Mouse (Mus musculus) forebrain, embryonic 13.5 days (tissue): ENCODE data around the gene Ikzf4. TPM values are rescaled to one million over a fixed set of nuclear protein-coding genes. Genes with fewer than 3 reads are reported as not detected.
"Not testable (repeated sequence)": the region's sequence is repeated elsewhere in the genome, so short reads cannot be mapped to it uniquely, and the experiment has no call there.

ENCODE experiments used
- ATAC-seq: fragments of 200-750 bp; cut with Nextera tagmentation; 2 replicates; pipeline ENCODE4 v1.8.0; 2017
- H3K27ac ChIP-seq: fragments of 300-500 bp; sonication (generic); 2 replicates; pipeline ENCODE4 v1.5.1; 2015; ENCODE audit warnings: inconsistent platforms, mild to moderate bottlenecking, moderate library complexity
- H3K27me3 ChIP-seq: fragments of 300-500 bp; sonication (generic); 2 replicates; pipeline ENCODE4 v1.6.1; 2015; ENCODE audit warnings: mild to moderate bottlenecking, inconsistent platforms
- H3K36me3 ChIP-seq: fragments of 300-500 bp; sonication (generic); 2 replicates; pipeline ENCODE4 v1.6.1; 2015; ENCODE audit warnings: mild to moderate bottlenecking, inconsistent platforms; ENCODE audit not compliant: poor library complexity, severe bottlenecking
- H3K4me1 ChIP-seq: fragments of 300-500 bp; sonication (generic); 2 replicates; pipeline ENCODE4 v1.6.1; 2015; ENCODE audit warnings: inconsistent platforms
- H3K4me2 ChIP-seq: fragments of 300-500 bp; sonication (generic); 2 replicates; pipeline ENCODE4 v1.6.1; 2015; ENCODE audit warnings: inconsistent platforms, mild to moderate bottlenecking, moderate library complexity
- H3K4me3 ChIP-seq: fragments of 300-500 bp; sonication (generic); 2 replicates; pipeline ENCODE4 v1.5.1; 2015; ENCODE audit warnings: mild to moderate bottlenecking, inconsistent platforms
- H3K9ac ChIP-seq: fragments of 300-500 bp; sonication (generic); 2 replicates; pipeline ENCODE4 v1.6.1; 2015; ENCODE audit warnings: mild to moderate bottlenecking, inconsistent platforms
- H3K9me3 ChIP-seq: fragments of 300-500 bp; sonication (generic); replicated peaks from 2 replicates; pipeline ENCODE4 v1.6.1; 2016; ENCODE audit warnings: inconsistent platforms
- WGBS: fragments of 180-500 bp; shearing (Covaris S2); methylation state at CpG from one replicate; pipeline ENCODE4 v1.1.7; 2015; 5-methylcytosine and 5-hydroxymethylcytosine counted together
- polyA plus RNA-seq: library from polyadenylated mRNA; unstranded; fragments of >200 nt; fragmentation: Nextera tagmentation; extraction: Ambion mirVana; gene quantifications from 2 replicates; pipeline ENCODE4 v1.2.1, GENCODE M21; 2015

Ikzf4 gene
- polyA plus RNA-seq, 1 experiment from 2014 or later = 7.3 TPM

DNA sequence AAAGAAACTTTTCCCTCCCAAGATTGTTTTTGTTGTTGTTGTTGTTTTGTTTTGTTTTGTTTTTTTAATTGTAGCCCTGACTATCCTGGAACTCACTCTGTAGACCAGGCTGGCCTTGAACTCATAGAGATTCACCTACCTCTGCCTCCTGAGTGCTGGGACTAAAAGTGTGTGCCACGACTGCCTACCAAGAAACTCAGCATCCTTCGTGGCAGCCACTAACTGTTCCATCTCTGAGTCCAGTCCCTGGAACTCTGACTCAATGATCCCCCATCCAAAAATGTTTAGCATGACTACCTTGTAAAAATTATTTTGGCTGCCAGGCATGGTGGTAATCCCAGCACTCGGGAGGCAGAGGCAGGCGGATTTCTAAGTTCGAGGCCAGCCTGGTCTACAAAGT lies 26.6 kb downstream of the Ikzf4 start:
- not testable (repeated sequence) for H3K27me3 ChIP-seq, H3K27ac ChIP-seq, ATAC-seq, H3K9ac ChIP-seq, H3K9me3 ChIP-seq, H3K4me3 ChIP-seq, H3K4me1 ChIP-seq, H3K4me2 ChIP-seq
- 92% methylated on average over 5 of the region's 5 CpGs for WGBS
- H3K36me3 ChIP-seq = peaks cover 21% of the 10 kb centered on the region

DNA sequence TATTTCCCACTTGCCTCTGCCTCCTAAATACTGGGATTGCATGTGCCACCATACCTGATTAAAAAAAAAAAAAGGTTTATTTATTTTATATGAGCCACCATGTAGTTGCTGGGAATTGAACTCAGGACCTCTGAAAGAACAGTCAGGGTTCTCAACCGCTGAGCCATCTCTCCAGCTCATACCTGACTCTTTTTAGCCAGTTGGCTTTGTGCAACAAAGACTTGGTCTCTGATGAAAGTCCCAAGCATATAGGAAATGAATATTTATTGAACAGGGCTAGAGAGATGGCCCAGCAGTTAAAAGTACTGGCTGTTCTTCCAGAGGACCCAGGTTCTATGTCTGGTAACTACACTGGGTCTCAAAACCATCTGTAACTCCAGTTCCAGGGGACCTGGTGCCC lies 27.2 kb downstream of the Ikzf4 start:
- no peak overlapping the region for H3K4me2 ChIP-seq
- H3K9me3 ChIP-seq = no peaks in the 10 kb centered on the region
- WGBS = 82% methylated on average over 1 of the region's 1 CpGs
- H3K4me1 ChIP-seq = no peaks in the 10 kb centered on the region
- no peak overlapping the region for H3K4me3 ChIP-seq
- peaks cover 15% of the 10 kb centered on the region for H3K36me3 ChIP-seq
- ATAC-seq = no peak
- H3K27ac ChIP-seq = no peak overlapping the region
- no peaks in the 10 kb centered on the region for H3K27me3 ChIP-seq
- H3K9ac ChIP-seq = no peak overlapping the region

DNA sequence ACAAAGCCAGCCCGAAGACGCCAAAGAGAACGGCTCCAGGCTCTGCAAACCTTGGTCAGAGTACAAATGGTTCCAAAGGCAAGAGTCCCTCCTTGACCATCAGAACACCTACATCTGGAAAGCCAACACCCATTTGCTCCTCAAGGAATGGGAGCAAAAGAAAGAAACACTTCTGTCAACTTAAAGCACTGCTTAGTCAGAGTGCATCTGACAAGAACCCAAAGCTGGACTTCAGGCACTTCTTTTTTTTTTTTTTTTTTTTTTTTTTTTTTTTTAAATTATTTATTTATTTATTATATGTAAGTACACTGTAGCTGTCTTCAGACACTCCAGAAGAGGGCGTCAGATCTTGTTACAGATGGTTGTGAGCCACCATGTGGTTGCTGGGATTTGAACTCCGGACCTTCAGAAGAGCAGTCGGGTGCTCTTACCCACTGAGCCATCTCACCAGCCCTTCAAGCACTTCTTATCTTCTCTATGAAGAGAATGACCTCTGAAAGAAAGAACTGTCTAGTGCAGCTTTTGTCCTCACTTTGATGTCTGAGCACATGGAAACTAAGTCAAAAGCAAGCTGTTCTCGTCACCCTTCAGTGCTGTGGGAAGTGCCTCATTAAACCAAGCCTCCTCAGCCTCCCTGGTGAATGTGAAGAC lies 29.9 kb downstream of the Ikzf4 start:
- H3K9ac ChIP-seq, H3K27ac ChIP-seq, H3K27me3 ChIP-seq, H3K9me3 ChIP-seq, H3K36me3 ChIP-seq, ATAC-seq, H3K4me2 ChIP-seq, H3K4me1 ChIP-seq, H3K4me3 ChIP-seq: not testable (repeated sequence)
- whole genome bisulfite sequencing = 84% methylated on average over 6 of the region's 7 CpGs

DNA sequence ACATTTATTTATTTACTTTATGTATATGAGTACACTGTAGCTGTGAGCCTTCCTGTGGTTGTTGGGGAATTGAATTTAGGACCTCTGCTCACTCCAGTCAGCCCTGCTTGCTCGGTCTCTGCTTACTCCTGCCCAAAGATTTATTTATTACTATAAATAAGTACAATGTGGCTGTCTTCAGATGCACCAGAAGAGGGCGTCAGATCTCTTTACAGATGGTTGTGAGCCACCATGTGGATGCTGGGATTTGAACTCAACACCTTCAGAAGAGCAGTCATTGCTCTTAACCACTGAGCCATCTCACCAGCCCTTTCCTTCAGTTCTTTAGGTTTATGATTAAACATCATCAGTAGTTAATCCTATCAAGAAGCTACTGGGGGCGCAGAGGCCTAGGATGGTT lies 30.9 kb downstream of the Ikzf4 start:
- H3K27ac ChIP-seq = no peak overlapping the region
- H3K4me3 ChIP-seq = no peak overlapping the region
- H3K4me1 ChIP-seq = no peaks in the 10 kb centered on the region
- no peaks in the 10 kb centered on the region for H3K36me3 ChIP-seq
- H3K27me3 ChIP-seq = no peaks in the 10 kb centered on the region
- no peak overlapping the region for H3K9ac ChIP-seq
- 60% methylated on average over 3 of the region's 3 CpGs for WGBS
- ATAC-seq = no peak
- H3K9me3 ChIP-seq = no peaks in the 10 kb centered on the region
- no peak overlapping the region for H3K4me2 ChIP-seq

DNA sequence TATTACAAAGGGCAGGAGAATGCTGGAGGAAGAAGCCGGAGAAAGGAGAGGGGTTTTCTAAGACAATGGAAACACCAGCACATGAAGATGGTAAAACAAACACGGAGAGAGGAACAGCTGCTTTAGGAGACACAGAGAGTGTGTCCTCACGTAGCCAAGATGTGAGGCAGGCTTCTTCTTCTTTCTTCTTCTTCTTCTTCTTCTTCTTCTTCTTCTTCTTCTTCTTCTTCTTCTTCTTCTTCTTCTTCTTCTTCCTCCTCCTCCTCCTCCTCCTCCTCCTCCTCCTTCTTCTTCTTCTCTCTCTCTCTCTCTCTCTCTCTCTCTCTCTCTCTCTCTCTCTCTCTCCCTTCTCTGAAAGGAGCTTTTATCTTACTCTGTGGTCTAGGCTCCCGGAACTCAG lies 32.0 kb downstream of the Ikzf4 start:
- not testable (repeated sequence) for H3K27me3 ChIP-seq, H3K27ac ChIP-seq
- WGBS = 70% methylated on average over 4 of the region's 4 CpGs

DNA sequence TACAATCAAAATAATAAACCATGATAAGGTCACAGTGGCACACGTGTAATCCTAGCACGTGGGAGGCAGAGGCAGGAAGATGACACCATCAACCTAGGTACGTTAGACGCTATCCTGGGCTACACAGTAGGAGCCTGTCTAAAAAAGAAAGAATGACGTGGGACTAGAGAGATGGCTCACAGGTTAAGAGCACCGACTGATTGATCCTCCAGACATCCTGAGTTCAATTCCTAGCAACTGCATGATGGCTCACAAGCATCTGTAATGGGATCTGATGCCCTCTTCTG lies 32.7 kb downstream of the Ikzf4 start:
- 0 out of 2 replicates have a peak, but pooled peaks have one; percentile 13 for ATAC-seq
- Histone ChIP-seq H3K4me3 (no peak overlapping the region), H3K9me3 (no peaks in the 10 kb centered on the region), H3K4me2 (no peak overlapping the region), H3K4me1 (no peaks in the 10 kb centered on the region), H3K36me3 (no peaks in the 10 kb centered on the region), H3K9ac (no peak overlapping the region), H3K27ac (no peak overlapping the region), H3K27me3 (no peaks in the 10 kb centered on the region)
- 51% methylated on average over 6 of the region's 6 CpGs for WGBS

More for the DNA sequence above, 32.0 kb downstream of the Ikzf4 start:
- not testable (repeated sequence) for H3K4me1 ChIP-seq, H3K9me3 ChIP-seq, H3K4me2 ChIP-seq, H3K36me3 ChIP-seq, H3K4me3 ChIP-seq, H3K9ac ChIP-seq, ATAC-seq

DNA sequence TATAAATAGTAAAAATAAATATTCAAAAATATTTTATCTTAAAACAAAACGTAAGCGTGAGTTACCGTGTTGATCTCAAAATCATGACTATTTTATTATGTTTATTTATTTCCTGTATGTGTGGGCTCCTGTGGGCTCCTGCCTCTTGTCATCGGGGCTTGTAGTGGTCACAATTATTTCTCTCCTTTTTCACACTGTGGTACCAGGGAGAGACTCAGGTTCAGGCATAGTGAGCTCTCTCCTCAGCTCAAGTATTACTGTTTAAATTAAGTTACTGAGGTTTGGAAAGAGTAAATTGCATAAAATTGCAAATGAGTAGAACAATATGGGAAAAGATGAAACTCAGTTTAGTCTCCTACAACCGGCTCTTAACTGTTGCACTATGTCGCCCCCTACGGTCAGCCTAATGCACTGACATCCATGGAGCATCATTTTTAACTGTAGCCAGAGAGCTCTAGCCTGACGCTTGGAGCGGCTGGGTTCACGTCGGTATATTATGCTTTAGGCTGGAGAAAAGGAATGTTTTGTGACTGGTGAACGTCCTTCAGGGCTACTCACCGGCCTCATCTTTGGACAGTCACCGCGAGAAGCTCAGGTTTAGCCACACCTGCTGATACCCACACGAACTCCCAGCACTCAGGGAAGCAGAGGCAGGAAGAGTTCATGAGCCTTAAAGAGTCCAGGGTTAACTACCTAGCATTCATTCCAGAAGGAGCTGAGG lies 33.2 kb downstream of the Ikzf4 start:
- Histone ChIP-seq H3K36me3 (no peaks in the 10 kb centered on the region), H3K9me3 (no peaks in the 10 kb centered on the region), H3K27me3 (no peaks in the 10 kb centered on the region), H3K4me3 (no peak overlapping the region), H3K4me1 (no peaks in the 10 kb centered on the region), H3K27ac (no peak overlapping the region), H3K9ac (no peak overlapping the region), H3K4me2 (peak overlapping the region; percentile 24; the same call in 1 of the 2 replicates)
- peak; percentile 55; the same call in 1 of the 2 replicates for ATAC-seq
- WGBS = 16% methylated on average over 16 of the region's 16 CpGs

DNA sequence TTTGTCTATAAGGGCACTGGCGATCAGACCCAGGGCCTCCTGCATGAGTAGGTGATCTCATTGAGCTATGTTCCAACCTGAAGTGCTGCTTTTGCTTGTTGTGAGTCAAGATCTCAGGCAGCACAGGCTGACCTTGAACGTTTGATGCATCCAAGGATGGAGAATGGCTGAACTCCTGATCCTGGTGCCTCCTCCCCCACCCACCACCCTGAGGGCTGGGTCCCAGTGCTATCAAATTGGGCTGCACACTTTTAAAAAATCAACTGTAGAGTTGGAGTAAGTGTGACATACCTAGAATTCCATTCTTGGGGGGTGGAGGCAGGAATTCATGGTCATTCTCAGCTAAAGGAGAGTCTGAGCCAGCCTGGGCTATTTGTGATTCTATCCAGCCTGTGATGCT lies 39.3 kb downstream of the Ikzf4 start:
- Histone ChIP-seq H3K9ac (no peak overlapping the region), H3K4me3 (no peak overlapping the region), H3K9me3 (no peaks in the 10 kb centered on the region), H3K27me3 (no peaks in the 10 kb centered on the region), H3K27ac (no peak overlapping the region), H3K4me2 (no peak overlapping the region), H3K36me3 (no peaks in the 10 kb centered on the region), H3K4me1 (no peaks in the 10 kb centered on the region)
- WGBS = 30% methylated on average over 2 of the region's 2 CpGs
- ATAC-seq = no peak

DNA sequence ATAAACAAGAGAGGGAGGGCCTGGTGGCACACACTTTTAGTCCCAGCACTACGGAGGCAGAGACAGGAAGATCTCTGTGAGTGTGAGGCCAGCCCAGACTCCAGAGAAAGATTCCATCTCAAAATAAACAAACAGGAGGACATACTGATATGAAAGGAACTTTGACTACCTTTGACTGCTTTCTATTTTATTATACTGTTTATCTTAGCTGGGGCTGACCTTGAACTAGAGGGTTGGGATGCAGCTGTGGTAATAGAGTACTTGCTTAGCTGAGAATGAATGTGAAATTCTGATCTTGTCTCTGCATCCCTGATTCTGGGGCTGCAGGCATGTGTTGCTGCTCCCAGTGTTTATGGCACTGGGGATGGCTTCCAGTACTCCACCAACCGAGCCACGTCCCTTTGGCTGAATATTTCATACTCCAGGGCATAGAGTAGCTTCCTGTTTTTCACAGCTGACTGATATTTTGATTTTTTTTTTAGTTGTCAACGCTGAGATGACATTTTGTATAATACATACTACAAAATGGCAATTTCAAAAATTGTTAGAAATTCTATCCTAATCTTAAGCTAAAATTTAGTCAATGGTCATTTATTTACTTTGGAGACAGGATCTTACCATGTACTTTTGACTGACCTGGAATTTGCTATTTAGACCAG lies 43.2 kb downstream of the Ikzf4 start:
- Histone ChIP-seq H3K4me2 (no peak overlapping the region), H3K36me3 (no peaks in the 10 kb centered on the region), H3K9ac (no peak overlapping the region), H3K4me3 (no peak overlapping the region), H3K9me3 (no peaks in the 10 kb centered on the region), H3K27ac (no peak overlapping the region), H3K27me3 (no peaks in the 10 kb centered on the region), H3K4me1 (no peaks in the 10 kb centered on the region)
- ATAC-seq = no peak
- WGBS = 86% methylated on average over 4 of the region's 4 CpGs

DNA sequence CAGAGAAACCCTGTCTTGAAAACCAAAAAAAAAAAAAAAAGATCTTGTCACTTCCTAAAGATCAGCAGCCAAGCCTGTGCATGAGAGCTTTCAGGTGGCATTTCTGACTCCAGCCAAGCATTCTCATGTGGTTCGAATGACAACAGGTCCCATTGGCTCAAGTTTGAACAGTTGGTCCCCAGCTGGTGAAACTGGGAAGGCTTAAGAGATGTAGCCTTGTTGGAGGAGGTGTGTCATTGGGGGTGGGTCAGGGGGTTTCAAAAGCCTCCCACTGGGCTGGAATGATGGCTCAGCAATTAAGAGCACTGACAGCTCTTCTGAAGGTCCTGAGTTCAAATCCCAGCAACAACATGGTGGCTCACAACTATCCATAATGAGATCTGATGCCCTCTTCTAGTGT lies 44.3 kb downstream of the Ikzf4 start:
- WGBS = 100% methylated on average over 1 of the region's 1 CpGs

DNA sequence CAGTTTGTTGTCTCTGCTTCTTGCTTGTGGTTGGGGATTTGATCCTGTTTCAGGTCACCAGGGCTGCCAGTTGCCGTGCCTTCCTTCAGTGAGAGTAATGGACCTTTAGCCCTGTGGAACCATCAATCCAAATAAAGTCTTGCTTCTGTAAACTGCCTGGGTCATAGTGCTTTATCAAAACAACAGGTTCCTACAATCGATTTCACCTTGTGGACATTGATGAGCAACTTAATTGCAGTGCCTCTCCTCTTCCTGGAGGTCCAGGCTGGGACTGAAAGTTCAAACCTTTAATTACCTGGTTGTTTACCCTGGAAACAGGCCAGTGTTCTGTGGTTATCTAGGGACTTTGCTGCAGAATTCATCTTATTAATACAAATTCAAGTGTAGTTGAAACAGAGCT lies 47.3 kb downstream of the Ikzf4 start:
- WGBS = 80% methylated on average over 2 of the region's 2 CpGs
- Histone ChIP-seq H3K9ac (no peak overlapping the region), H3K4me2 (no peak overlapping the region), H3K4me1 (no peaks in the 10 kb centered on the region), H3K27ac (no peak overlapping the region), H3K4me3 (no peak overlapping the region), H3K9me3 (no peaks in the 10 kb centered on the region), H3K27me3 (no peaks in the 10 kb centered on the region), H3K36me3 (no peaks in the 10 kb centered on the region)
- no peak for ATAC-seq

More for the DNA sequence above, 44.3 kb downstream of the Ikzf4 start:
- Histone ChIP-seq H3K4me2 (no peak overlapping the region), H3K9me3 (no peaks in the 10 kb centered on the region), H3K36me3 (no peaks in the 10 kb centered on the region), H3K4me3 (no peak overlapping the region), H3K27ac (no peak overlapping the region), H3K9ac (no peak overlapping the region), H3K27me3 (no peaks in the 10 kb centered on the region), H3K4me1 (no peaks in the 10 kb centered on the region)
- no peak for ATAC-seq

DNA sequence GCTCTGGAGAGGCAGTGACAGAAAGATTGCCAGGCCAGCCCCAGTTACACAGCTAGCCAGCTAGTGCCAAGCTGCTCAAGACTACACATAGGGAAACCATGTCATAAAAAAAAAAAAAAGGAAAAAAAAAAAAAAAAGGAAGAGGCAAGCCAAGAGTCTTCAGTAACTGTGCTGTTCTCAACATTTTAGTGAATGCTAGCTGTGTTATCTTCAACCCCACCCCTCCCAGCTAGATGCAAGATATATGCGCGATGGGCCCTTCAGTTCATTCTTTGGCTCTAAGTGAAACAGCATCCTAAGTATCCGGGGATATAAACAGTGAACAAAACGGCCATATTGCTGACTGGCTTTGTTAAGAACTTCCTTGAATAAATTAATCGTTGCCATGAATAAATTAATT lies 53.0 kb downstream of the Ikzf4 start:
- no peaks in the 10 kb centered on the region for H3K36me3 ChIP-seq
- 45% methylated on average over 5 of the region's 5 CpGs for WGBS
- no peak overlapping the region for H3K9ac ChIP-seq

More for the DNA sequence above, 53.0 kb downstream of the Ikzf4 start:
- H3K4me2 ChIP-seq = no peak overlapping the region
- no peak overlapping the region for H3K4me3 ChIP-seq
- H3K27me3 ChIP-seq = peaks cover 27% of the 10 kb centered on the region
- peaks cover 14% of the 10 kb centered on the region for H3K4me1 ChIP-seq
- H3K9me3 ChIP-seq = no peaks in the 10 kb centered on the region
- H3K27ac ChIP-seq = no peak overlapping the region
- ATAC-seq = no peak
